Mouse (Mus musculus) gastrocnemius, adult 2 months (tissue): ENCODE data around the gene Kcnma1. TPM values are rescaled to one million over a fixed set of nuclear protein-coding genes. Genes with fewer than 3 reads are reported as not detected.

ENCODE experiments used
- DNase-seq: peaks from one replicate; pipeline ENCODE4 v3.0.0; 2022
- H3K27ac ChIP-seq: fragments of 200-600 bp; 2 replicates; pipeline ENCODE4 v1.8.1; 2022; ENCODE audit warnings: mild to moderate bottlenecking
- H3K4me3 ChIP-seq: fragments of 200-600 bp; 2 replicates; pipeline ENCODE4 v1.8.1; 2022; ENCODE audit warnings: mild to moderate bottlenecking, moderate library complexity
- CTCF ChIP-seq: fragments of 200-600 bp; IDR thresholded peaks from 2 replicates; pipeline ENCODE4 v1.8.1; 2022; ENCODE audit warnings: antibody characterized with exemption, mild to moderate bottlenecking, moderate library complexity
- intact Hi-C: fragments of 180-260 bp; cut with DNase I; formaldehyde crosslinking; loops from one replicate; pipeline ENCODE4 v1.15.1; 2025
- long read RNA-seq, 2 experiments: library from polyadenylated mRNA; stranded (forward); transcript quantifications; one replicate each; pipeline ENCODE4 v2.0.0; 2021
- total RNA-seq, 2 experiments: library from RNA; stranded (reverse); gene quantifications; 2 replicates each; pipeline ENCODE4 v1.2.3; 2021

The Kcnma1 gene
- 10 to 100 TPM; 52.6 to 80.4 TPM for total RNA-seq
- long read RNA-seq, experiment 1, partial matches to known transcripts, result 32 of 41 reads
- long read RNA-seq, experiment 1, other reads (novel, unspliced or antisense), result 9 of 41 reads
- long read RNA-seq, experiment 2, partial matches to known transcripts, result 6 of 32 reads
- long read RNA-seq, experiment 2, other reads (novel, unspliced or antisense), result 26 of 32 reads

DNA sequence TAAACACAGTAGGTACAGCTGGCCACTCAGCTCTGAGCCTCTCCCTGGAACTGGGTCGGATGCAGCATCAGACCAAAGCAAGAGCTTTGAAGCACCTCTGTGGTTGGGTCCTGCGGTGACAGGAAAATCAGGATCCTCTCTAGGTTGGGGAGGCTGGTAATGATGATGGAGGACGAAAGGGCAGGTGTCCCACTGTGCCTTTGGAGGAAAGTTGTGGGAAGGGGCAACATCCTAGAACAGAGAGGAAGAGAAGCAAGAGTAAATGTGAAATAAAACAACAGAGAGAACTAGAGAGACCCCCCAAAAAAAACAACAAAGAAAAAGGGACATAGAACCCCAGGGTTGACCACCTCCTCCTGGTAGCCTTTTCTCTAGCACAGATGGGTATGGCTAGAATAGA is at the start of gene Kcnma1:
Gene Kcnma1, minus strand, starts transcription at position 101 of the 400 bp plus-strand sequence.
- no peak within 1 kb of the TSS for H3K4me3 ChIP-seq
- no peak for DNase-seq
- intact Hi-C loops, result no loop called here

DNA sequence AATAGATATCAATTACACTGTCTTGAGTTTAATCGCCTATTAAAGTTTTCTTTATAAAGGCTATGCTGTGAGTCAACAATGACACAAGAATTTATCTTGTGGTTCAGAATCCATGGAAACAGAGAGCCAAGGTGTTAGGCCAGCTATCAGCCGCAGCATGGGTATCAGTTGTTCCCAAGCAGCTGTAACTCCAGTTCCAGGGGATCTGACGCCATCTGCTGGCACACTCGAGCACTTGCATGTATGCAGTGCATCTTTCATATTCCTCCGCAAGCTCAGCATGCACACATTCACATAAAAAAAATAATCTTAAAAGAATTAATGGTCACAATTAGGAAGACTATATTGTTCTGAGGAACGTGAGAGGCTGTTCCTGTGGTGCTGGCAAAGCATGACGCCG is 45.5 kb upstream of the Kcnma1 start:
- Histone ChIP-seq H3K4me3 (no peak overlapping the region), H3K27ac (no peak overlapping the region)
- peak; percentile 79 for TF ChIP-seq CTCF
- intact Hi-C loops, result loop anchor here (2.0 to 5.0 kb wide), 2 partner anchors 51 to 477 kb away; no protein-coding TSS in a partner anchor
- DNase-seq, result peak; percentile 57

More for the DNA sequence above, at the start of gene Kcnma1:
- no peak for TF ChIP-seq CTCF
- H3K27ac ChIP-seq, result no peak within 1 kb of the TSS

DNA sequence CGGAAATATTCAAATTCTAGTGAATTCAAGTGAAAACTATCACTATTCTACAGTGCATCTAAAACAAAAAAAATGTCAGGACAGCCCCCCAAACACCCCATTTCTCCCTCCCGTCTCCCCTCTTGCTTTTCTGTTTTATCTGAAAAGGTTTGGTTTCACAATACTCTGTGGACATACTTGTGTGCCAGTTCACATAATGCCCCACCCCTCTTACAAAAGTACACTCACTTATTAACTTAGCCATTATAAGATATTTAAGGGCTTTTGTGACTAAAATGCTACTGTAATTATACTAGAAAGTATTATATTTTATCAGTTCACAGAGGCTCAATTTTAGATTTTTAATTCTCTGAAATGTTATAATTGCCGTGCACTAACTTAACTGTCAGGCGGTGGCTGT is 45.0 kb upstream of the Kcnma1 start:
- intact Hi-C loops, result loop anchor here (2.0 to 5.0 kb wide), 2 partner anchors 50 to 477 kb away; no protein-coding TSS in a partner anchor
- Histone ChIP-seq H3K27ac (no peak overlapping the region), H3K4me3 (no peak overlapping the region)
- TF ChIP-seq CTCF, result no peak
- no peak for DNase-seq

DNA sequence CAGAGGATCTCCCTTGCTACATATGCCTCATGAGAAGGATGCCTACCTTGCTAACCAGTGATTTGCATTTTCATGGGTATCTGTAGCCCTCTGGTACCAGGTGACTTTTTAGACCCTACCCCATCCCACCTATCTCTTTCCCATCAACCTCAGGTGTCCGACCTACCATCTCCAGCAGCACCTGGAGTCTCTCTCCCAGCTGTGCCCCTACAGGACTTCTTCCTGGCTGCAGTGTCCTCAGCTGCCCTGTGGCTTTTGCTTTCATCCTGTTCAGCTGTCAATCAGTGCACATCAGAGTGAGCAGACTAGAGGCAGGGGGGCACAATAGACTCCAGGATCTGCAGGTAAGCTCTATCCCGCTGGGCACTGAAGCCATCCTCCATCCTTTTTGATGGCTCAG is 37.5 kb upstream of the Kcnma1 start:
- intact Hi-C loops, result no loop called here
- Histone ChIP-seq H3K27ac (no peak overlapping the region), H3K4me3 (no peak overlapping the region)
- no peak for TF ChIP-seq CTCF
- DNase-seq, result no peak

DNA sequence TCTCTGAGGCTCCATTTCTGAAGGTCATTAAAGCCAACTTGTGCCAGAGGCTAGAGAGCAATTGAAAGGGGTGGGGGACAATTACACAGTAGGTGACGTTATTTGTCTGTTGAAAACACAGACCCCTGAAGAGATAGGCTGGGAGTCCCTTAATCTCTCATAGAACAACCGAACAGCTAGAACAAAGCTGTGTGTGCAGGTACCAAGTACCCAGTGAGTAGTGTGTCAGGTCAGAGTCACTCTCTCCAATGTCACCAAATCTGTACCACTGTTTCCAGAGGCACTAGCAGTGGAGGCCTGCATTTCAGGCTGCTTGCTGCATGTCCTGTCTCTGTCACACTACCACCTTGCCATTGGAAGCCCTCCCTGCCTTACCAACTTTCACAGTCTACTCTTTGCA is 22.3 kb upstream of the Kcnma1 start:
- intact Hi-C loops, result no loop called here

DNA sequence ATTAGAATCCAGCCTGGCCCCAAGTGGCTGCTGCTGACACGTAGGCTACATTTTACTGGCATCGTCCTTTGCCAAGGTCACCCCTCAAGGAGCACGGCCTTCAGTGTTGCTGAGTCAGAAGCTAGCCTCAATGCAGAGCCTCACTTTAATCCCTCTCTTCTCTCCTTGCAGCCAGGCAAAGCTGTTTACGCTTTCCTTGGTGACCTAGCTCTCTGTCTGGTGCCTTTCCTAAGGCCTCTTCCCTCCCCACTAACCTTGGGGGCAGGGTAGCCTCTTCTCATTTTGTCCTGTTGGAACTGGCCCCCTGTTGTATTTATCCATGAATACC is 21.9 kb upstream of the Kcnma1 start:
- intact Hi-C loops, result no loop called here
- TF ChIP-seq CTCF, result no peak
- Histone ChIP-seq H3K4me3 (no peak overlapping the region), H3K27ac (peak overlapping the region; percentile 69; the same call in 1 of the 2 replicates)
- DNase-seq, result peak; percentile 27

More for the DNA sequence above, 22.3 kb upstream of the Kcnma1 start:
- Histone ChIP-seq H3K4me3 (no peak overlapping the region), H3K27ac (peak overlapping the region; percentile 28; the same call in 1 of the 2 replicates)
- no peak for TF ChIP-seq CTCF
- no peak for DNase-seq

DNA sequence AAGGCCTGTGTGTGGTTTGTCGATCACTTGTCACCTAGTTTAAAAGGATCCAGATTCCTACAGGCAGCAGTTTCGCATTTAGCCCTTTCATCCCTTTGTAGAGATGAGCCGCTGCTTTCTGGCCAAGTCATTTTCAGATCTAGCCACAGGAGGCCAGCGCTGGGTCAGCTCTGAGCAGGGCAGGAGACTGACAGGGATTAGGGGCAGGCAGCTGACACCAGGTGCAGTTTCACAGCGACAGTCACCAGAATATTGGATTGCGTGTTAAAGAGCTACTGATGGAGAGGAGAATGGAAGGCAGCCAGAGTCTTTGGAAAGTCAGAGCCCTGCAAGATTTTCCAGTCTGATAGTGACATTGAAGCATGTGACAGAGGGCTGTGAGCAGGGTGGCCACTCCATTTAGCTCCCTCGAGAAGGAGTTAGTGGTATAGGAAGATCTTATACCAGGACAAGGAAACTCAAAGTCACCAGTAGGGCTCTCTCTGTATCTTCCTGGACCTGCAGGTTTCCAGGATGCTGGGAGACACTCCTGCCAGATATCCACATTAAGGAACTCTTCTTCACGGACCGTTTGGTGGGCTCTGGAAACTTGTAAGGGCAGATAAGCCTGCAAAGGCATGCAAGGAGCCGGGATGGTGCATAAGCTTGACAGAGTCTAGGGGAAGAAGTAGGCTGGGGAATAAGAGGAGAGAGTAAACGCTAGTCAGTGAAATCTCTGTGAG is 21.4 kb upstream of the Kcnma1 start:
- Histone ChIP-seq H3K27ac (peak overlapping the region; percentile 69), H3K4me3 (no peak overlapping the region)
- DNase-seq, result peak; percentile 80
- TF ChIP-seq CTCF, result peak; percentile 40
- intact Hi-C loops, result no loop called here

DNA sequence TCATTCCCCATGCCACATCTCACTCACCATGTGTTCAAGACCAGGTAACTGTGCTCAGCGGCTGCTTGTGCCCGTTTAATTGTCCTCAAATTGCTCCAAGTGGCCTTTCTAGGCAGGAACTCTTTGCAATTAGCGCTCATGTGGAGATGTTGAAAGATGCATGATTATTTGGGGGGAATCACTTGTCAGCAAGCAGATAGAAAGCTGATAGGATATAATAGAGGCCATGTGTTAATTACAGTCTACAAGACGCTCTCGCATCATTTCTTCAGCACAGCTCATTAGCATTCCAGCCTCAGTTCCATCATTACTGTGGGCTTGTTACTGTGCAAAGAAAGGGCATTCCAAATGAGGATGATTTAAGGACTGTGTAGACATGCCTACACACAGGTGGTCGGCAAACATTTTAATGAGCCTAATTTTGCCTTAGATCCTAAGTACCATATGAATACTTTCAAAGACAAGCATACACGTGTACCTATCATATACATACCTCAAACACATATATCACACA is 18.6 kb upstream of the Kcnma1 start:
- intact Hi-C loops, result no loop called here
- no peak for TF ChIP-seq CTCF
- no peak for DNase-seq
- Histone ChIP-seq H3K27ac (no peak overlapping the region), H3K4me3 (no peak overlapping the region)

DNA sequence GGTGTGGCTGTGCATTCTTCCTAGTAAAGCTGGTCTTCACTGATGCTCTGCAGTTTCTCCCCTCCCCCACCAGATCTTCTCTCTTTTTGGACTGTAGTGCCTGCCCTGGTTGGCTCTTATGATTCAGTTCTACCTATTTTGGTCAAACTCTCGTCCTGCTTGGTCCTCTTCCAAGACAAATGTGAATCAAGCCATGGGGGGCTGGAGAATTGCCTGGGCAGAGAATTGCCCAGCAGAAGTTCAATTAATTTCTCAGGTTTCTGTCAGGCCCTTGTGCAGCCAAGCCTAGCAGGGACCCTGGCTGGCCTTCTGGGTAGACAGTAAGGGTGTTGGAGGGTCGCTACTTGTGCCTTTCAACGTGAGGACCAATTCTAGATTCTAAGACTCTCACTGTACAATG is 17.9 kb upstream of the Kcnma1 start:
- DNase-seq, result no peak
- intact Hi-C loops, result no loop called here
- H3K27ac ChIP-seq, result no peak overlapping the region
- TF ChIP-seq CTCF, result no peak
- H3K4me3 ChIP-seq, result no peak overlapping the region

DNA sequence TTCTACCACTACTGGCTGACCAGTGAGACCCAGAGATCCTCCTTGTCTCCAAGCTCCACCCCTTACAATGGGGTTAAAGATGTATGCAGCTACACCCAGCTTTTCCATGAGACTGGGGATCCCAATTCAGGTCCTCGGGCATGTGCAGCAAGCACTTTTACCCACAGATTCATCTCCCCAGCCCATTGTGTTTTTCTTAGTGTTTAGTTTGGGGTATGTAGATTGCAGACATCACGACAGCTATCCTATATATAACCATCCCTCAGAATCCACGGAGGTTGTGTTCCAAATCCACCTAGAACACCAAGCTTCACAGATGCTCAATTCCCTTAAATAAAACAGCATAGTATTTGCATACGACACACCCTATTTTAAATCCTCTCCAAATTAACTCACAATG is 6.4 kb upstream of the Kcnma1 start:
- no peak for DNase-seq
- intact Hi-C loops, result no loop called here
- no peak overlapping the region for H3K4me3 ChIP-seq
- no peak for TF ChIP-seq CTCF
- H3K27ac ChIP-seq, result no peak overlapping the region

DNA sequence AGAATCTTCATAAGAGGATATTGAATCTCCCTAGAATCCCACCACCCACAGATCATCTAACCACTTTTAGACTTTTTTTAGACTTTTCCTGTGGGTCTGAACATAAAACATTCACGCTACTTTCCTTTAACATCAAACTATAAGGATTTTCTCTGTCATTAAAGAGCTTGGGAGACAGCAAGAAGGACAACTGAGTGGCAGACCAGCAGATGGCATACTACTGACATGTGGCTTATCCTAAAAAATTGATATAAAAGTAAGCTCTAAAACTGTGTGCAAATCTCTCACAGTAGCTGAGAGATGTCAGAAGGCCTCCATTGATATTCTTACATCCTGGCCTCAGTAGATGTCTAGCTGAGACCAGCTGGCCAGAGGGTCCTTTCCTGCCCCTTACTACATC is 4.3 kb downstream of the Kcnma1 start:
- Histone ChIP-seq H3K4me3 (no peak overlapping the region), H3K27ac (no peak overlapping the region)
- TF ChIP-seq CTCF, result peak; percentile 5; the same call in 1 of the 2 replicates
- DNase-seq, result no peak
- intact Hi-C loops, result loop anchor here (2.0 to 5.0 kb wide), 2 partner anchors 49 to 323 kb away; no protein-coding TSS in a partner anchor

DNA sequence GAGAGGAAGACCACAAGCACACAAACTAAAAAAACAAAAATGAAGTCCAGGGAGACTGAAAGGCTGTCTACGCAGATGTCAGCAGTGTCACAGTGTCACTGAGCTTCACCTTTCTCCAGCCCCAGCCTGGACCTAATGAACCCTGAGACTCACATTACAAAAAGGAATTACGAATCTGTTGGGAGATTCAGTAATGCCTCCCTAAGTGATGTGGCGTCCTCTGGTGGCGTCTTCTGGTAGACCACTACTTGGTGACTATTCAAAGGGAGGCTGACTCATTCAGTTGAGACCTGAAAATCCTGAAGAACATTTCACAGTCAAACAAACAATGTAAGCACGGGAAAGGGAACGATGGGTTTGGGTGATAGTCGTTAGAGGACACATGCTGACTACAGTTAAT is 6.0 kb downstream of the Kcnma1 start:
- Histone ChIP-seq H3K4me3 (no peak overlapping the region), H3K27ac (peak overlapping the region; percentile 56)
- intact Hi-C loops, result loop anchor here (1.0 to 5.0 kb wide), 4 partner anchors 51 to 425 kb away; no protein-coding TSS in a partner anchor
- TF ChIP-seq CTCF, result peak; percentile 98
- peak; percentile 88 for DNase-seq

DNA sequence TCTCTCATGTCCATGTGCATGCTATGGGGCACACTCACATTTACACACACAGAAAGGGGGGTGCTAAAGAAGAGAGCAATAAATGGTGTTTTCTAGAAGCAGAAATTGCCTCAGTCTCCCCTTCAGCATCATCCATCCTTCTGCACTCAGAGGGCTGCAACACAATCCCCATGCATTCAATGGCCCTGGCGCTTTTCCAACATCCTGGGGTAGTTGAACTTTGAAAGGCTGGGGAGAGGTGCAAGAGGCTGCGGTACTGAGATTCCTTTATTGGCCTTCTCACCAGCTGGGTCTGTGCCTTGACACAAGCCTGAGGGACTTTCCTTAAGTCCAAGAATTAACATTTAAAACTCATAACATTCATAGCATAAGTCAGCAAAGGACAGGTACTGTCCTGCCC is 8.0 kb downstream of the Kcnma1 start:
- no peak for TF ChIP-seq CTCF
- no peak for DNase-seq
- H3K4me3 ChIP-seq, result no peak overlapping the region
- no peak overlapping the region for H3K27ac ChIP-seq
- intact Hi-C loops, result loop anchor here (5.0 kb wide), 1 partner anchor 319 kb away; no protein-coding TSS in a partner anchor
